Comparison of ENCODE assay signal across 26 mouse cellular contexts in the genomic region with DNA sequence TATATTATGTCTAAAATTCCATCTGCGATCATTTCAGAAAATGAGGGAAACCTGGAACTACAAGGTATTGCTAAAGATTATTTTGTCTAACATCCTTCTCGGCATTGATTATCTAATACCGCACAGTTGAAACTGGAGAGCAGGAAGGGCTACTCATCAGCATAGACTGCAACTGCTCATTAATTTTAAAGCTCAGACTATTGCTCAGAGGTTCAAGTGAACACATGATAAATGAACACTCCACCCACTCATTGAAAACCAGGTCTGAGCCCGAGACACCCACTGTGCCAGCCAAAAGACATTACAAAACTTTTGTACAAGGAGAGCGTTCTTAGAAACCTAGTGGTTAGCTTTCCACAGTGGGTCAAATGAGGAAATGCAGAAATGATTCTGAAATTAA.
DNase-seq lines count a peak whose midpoint lies in the region; ATAC-seq and TF ChIP-seq lines count a peak whose summit lies in the region.
"Had no signal": no experiment of that assay in that cellular context is flagged by ENCODE, and none has a peak within 500 bp of the region (broad histone marks: within the 10 kb centered on the region; RNA-seq: fewer than 3 reads in every experiment).

No protein-coding gene starts in this region.

- 45% methylated on average over 5 of the region's 5 CpGs for WGBS in forebrain, embryonic 13.5 days
- WGBS in forebrain, embryonic 10.5 days: 80% methylated on average over 5 of the region's 5 CpGs
- 58% methylated on average over 5 of the region's 5 CpGs for WGBS in hindbrain, embryonic 12.5 days
- WGBS in hindbrain, embryonic 13.5 days: 54% methylated on average over 5 of the region's 5 CpGs
- 80% methylated on average over 5 of the region's 5 CpGs for WGBS in heart, adult 2 months
- 82% methylated on average over 5 of the region's 5 CpGs for WGBS in heart, embryonic 11.5 days (ENCODE audit: insufficient replicate concordance)

- no peaks in the 10 kb centered on the region for H3K9me3 ChIP-seq in forebrain, embryonic 13.5 days (replicated peaks)
- no peaks in the 10 kb centered on the region for H3K9me3 ChIP-seq in forebrain, embryonic 10.5 days
- no peaks in the 10 kb centered on the region for H3K9me3 ChIP-seq in hindbrain, embryonic 12.5 days (replicated peaks)
- H3K9me3 ChIP-seq in hindbrain, embryonic 13.5 days: no peaks in the 10 kb centered on the region
- no peaks in the 10 kb centered on the region for H3K9me3 ChIP-seq in heart, embryonic 11.5 days (replicated peaks; ENCODE audit: control insufficient read depth, low read length)
- H3K9me3 ChIP-seq: embryonic facial prominence, embryonic 10.5 days; embryonic facial prominence, embryonic 13.5 days; heart, embryonic 10.5 days; hindbrain, embryonic 15.5 days; intestine, embryonic 15.5 days had no signal

- H3K4me3 ChIP-seq in forebrain, embryonic 13.5 days: no peak overlapping the region
- no peak overlapping the region for H3K4me3 ChIP-seq in forebrain, embryonic 10.5 days
- no peak overlapping the region for H3K4me3 ChIP-seq in hindbrain, embryonic 12.5 days
- no peak overlapping the region for H3K4me3 ChIP-seq in hindbrain, embryonic 13.5 days
- H3K4me3 ChIP-seq in heart, adult 2 months: no peak overlapping the region
- H3K4me3 ChIP-seq in heart, embryonic 11.5 days (ENCODE audit: low read depth, low read length): no peak overlapping the region
- H3K4me3 ChIP-seq: embryonic facial prominence, embryonic 10.5 days; embryonic facial prominence, embryonic 13.5 days; erythroblast, embryonic 14.5 days; heart, embryonic 10.5 days; hindbrain, embryonic 15.5 days; intestine, embryonic 15.5 days had no signal

- DNase-seq in forebrain, embryonic 10.5 days (ENCODE audit: extremely low spot score, low spot score): no peak
- DNase-seq in Muller cell, postnatal 12 days (ENCODE audit: inconsistent ontology term): peak; percentile 60
- peak; percentile 9 for DNase-seq in adipocyte (ENCODE audit: low spot score)
- no peak for DNase-seq in heart, adult 2 months
- DNase-seq: adrenal gland, postnatal 10 days; cerebellum, adult 11-12 months; cerebellum, adult 8-10 months; cerebellum, postnatal 10 days; cerebellum, postnatal 36 days; embryo, embryonic 11 days; gastrocnemius, postnatal 25 days; heart, adult 18-20 months; kidney, adult 11 months; kidney, adult 8-10 months had no signal

- H3K36me3 ChIP-seq in forebrain, embryonic 13.5 days (ENCODE audit: poor library complexity, severe bottlenecking): no peaks in the 10 kb centered on the region
- H3K36me3 ChIP-seq in forebrain, embryonic 10.5 days (replicated peaks): no peaks in the 10 kb centered on the region
- H3K36me3 ChIP-seq in hindbrain, embryonic 12.5 days: no peaks in the 10 kb centered on the region
- H3K36me3 ChIP-seq in hindbrain, embryonic 13.5 days: no peaks in the 10 kb centered on the region
- H3K36me3 ChIP-seq in heart, adult 2 months (ENCODE audit: control insufficient read depth, insufficient read depth, low read length): no peaks in the 10 kb centered on the region
- H3K36me3 ChIP-seq in heart, embryonic 11.5 days (ENCODE audit: control insufficient read depth, insufficient read depth, low read length): no peaks in the 10 kb centered on the region
- H3K36me3 ChIP-seq: embryonic facial prominence, embryonic 10.5 days; embryonic facial prominence, embryonic 13.5 days; heart, embryonic 10.5 days; hindbrain, embryonic 15.5 days; intestine, embryonic 15.5 days had no signal

- TF ChIP-seq POLR2A in heart, adult 2 months (IDR thresholded peaks at IDR 0.05; ENCODE audit: insufficient read depth, low read depth, low read length): no peak

- no peaks in the 10 kb centered on the region for H3K27me3 ChIP-seq in forebrain, embryonic 13.5 days
- H3K27me3 ChIP-seq in forebrain, embryonic 10.5 days (ENCODE audit: poor library complexity, severe bottlenecking): no peaks in the 10 kb centered on the region
- H3K27me3 ChIP-seq in hindbrain, embryonic 12.5 days: no peaks in the 10 kb centered on the region
- no peaks in the 10 kb centered on the region for H3K27me3 ChIP-seq in hindbrain, embryonic 13.5 days
- no peaks in the 10 kb centered on the region for H3K27me3 ChIP-seq in heart, adult 2 months (ENCODE audit: control insufficient read depth, insufficient read depth, low read length)
- H3K27me3 ChIP-seq in heart, embryonic 11.5 days (ENCODE audit: control insufficient read depth, insufficient read depth, low read length): no peaks in the 10 kb centered on the region
- H3K27me3 ChIP-seq: embryonic facial prominence, embryonic 13.5 days; hindbrain, embryonic 15.5 days; intestine, embryonic 15.5 days had no signal

- no peak overlapping the region for H3K4me2 ChIP-seq in forebrain, embryonic 13.5 days
- no peak overlapping the region for H3K4me2 ChIP-seq in hindbrain, embryonic 12.5 days (replicated peaks)
- no peak overlapping the region for H3K4me2 ChIP-seq in hindbrain, embryonic 13.5 days
- H3K4me2 ChIP-seq in heart, embryonic 11.5 days: no peak overlapping the region
- H3K4me2 ChIP-seq: embryonic facial prominence, embryonic 13.5 days; hindbrain, embryonic 15.5 days; intestine, embryonic 15.5 days had no signal

- ATAC-seq in forebrain, embryonic 13.5 days: 0 out of 2 replicates have a peak, but pooled peaks have one; percentile 28
- peak; percentile 72; the same call in 1 of the 2 replicates for ATAC-seq in hindbrain, embryonic 12.5 days (ENCODE audit: low FRiP score)
- ATAC-seq in hindbrain, embryonic 13.5 days (ENCODE audit: low FRiP score): no peak
- no peak for ATAC-seq in heart, embryonic 11.5 days (replicated peaks; ENCODE audit: insufficient number of reproducible peaks, low FRiP score, low TSS enrichment)
- ATAC-seq: activated CD4-positive, CD25-positive, alpha-beta regulatory T cell, adult 4 months; CD4-positive, CD25-positive, alpha-beta regulatory T cell, adult 4 months; intestine, embryonic 15.5 days had no signal

- no peaks in the 10 kb centered on the region for H3K79me2 ChIP-seq in heart, adult 2 months (replicated peaks; ENCODE audit: control insufficient read depth, insufficient read depth, low read length)

- peaks cover 17% of the 10 kb centered on the region for H3K4me1 ChIP-seq in forebrain, embryonic 13.5 days
- H3K4me1 ChIP-seq in forebrain, embryonic 10.5 days: peaks cover 6% of the 10 kb centered on the region; the same call in 1 of the 2 replicates
- H3K4me1 ChIP-seq in hindbrain, embryonic 12.5 days: no peaks in the 10 kb centered on the region
- peaks cover 5% of the 10 kb centered on the region; the same call in 1 of the 2 replicates for H3K4me1 ChIP-seq in hindbrain, embryonic 13.5 days (replicated peaks)
- H3K4me1 ChIP-seq in heart, adult 2 months (ENCODE audit: control insufficient read depth, insufficient read depth, low read length): no peaks in the 10 kb centered on the region
- H3K4me1 ChIP-seq in heart, embryonic 11.5 days (ENCODE audit: control insufficient read depth, insufficient read depth, low read length): peaks cover 3% of the 10 kb centered on the region; the same call in 1 of the 2 replicates
- H3K4me1 ChIP-seq: embryonic facial prominence, embryonic 10.5 days; embryonic facial prominence, embryonic 13.5 days; heart, embryonic 10.5 days; intestine, embryonic 15.5 days had no signal

- intact Hi-C loops in heart, adult 2 months (cut with DNase I): no loop called here

- no peak overlapping the region for H3K27ac ChIP-seq in forebrain, embryonic 13.5 days
- H3K27ac ChIP-seq in forebrain, embryonic 10.5 days: no peak overlapping the region
- H3K27ac ChIP-seq in hindbrain, embryonic 12.5 days: no peak overlapping the region
- no peak overlapping the region for H3K27ac ChIP-seq in hindbrain, embryonic 13.5 days
- no peak overlapping the region for H3K27ac ChIP-seq in heart, adult 2 months
- no peak overlapping the region for H3K27ac ChIP-seq in heart, embryonic 11.5 days (ENCODE audit: low read depth, low read length)
- H3K27ac ChIP-seq: embryonic facial prominence, embryonic 10.5 days; embryonic facial prominence, embryonic 13.5 days; heart, embryonic 10.5 days; hindbrain, embryonic 15.5 days; intestine, embryonic 15.5 days had no signal

- TF ChIP-seq CTCF in heart, adult 2 months (IDR thresholded peaks at IDR 0.05): no peak

- H3K9ac ChIP-seq in forebrain, embryonic 13.5 days: no peak overlapping the region
- H3K9ac ChIP-seq in hindbrain, embryonic 12.5 days: no peak overlapping the region
- H3K9ac ChIP-seq in hindbrain, embryonic 13.5 days: no peak overlapping the region
- no peak overlapping the region for H3K9ac ChIP-seq in heart, adult 2 months (ENCODE audit: low read depth, low read length)
- H3K9ac ChIP-seq in heart, embryonic 11.5 days (ENCODE audit: low read depth, low read length): no peak overlapping the region
- H3K9ac ChIP-seq: embryonic facial prominence, embryonic 13.5 days; hindbrain, embryonic 15.5 days; intestine, embryonic 15.5 days had no signal

- no peak for TF ChIP-seq EP300 in heart, adult 2 months (IDR thresholded peaks at IDR 0.05; ENCODE audit: insufficient read depth, low read depth, low read length)

Comparison
In these comparisons a context has a peak if more than half of its experiments do, and no peak if none do; other contexts are left out.
1. ATAC-seq: peak in forebrain, embryonic 13.5 days (single experiment) and hindbrain, embryonic 12.5 days (single experiment); none in hindbrain, embryonic 13.5 days (single experiment) and heart, embryonic 11.5 days (single experiment).
2. DNase-seq: peak in Muller cell, postnatal 12 days (single experiment) and adipocyte (single experiment); none in forebrain, embryonic 10.5 days (single experiment) and heart, adult 2 months (0 of 2).